Mouse (Mus musculus) heart, embryonic 16.5 days (tissue): ENCODE results near the gene Ptgfrn. TPM values are rescaled to one million over a fixed set of nuclear protein-coding genes. Genes with fewer than 3 reads are reported as not detected.

Experiments used
- ATAC-seq: fragments of 200-750 bp; cut with Nextera tagmentation; replicated peaks from 2 replicates; pipeline ENCODE4 v1.8.0; 2017; ENCODE audit warnings: moderate number of reproducible peaks; ENCODE audit not compliant: insufficient read depth, low FRiP score; ENCODE audit errors: extremely low read depth
- H3K27ac ChIP-seq: fragments of 300-500 bp; sonication (generic); 2 replicates; pipeline ENCODE4 v1.5.1; 2014; ENCODE audit warnings: mild to moderate bottlenecking, low read length, control low read depth, moderate library complexity
- H3K27me3 ChIP-seq: fragments of 300-500 bp; sonication (generic); 2 replicates; pipeline ENCODE4 v1.6.1; 2014; ENCODE audit warnings: low read length, mixed read lengths; ENCODE audit not compliant: control insufficient read depth, insufficient read depth
- H3K36me3 ChIP-seq: fragments of 300-500 bp; sonication (generic); 2 replicates; pipeline ENCODE4 v1.6.1; 2014; ENCODE audit not compliant: control insufficient read depth, insufficient read depth
- H3K4me1 ChIP-seq: fragments of 300-500 bp; sonication (generic); 2 replicates; pipeline ENCODE4 v1.6.1; 2014; ENCODE audit warnings: low read length, mixed read lengths; ENCODE audit not compliant: control insufficient read depth, insufficient read depth
- H3K4me2 ChIP-seq: fragments of 300-500 bp; sonication (generic); 2 replicates; pipeline ENCODE4 v1.6.1; 2014; ENCODE audit warnings: low read depth, mild to moderate bottlenecking, control low read depth, low read length
- H3K4me3 ChIP-seq: fragments of 300-500 bp; sonication (generic); 2 replicates; pipeline ENCODE4 v1.5.1; 2014; ENCODE audit warnings: mild to moderate bottlenecking, control low read depth, low read length
- H3K9ac ChIP-seq: fragments of 300-500 bp; sonication (generic); 2 replicates; pipeline ENCODE4 v1.6.1; 2014; ENCODE audit warnings: low read length, control low read depth
- H3K9me3 ChIP-seq: fragments of 300-500 bp; sonication (generic); replicated peaks from 2 replicates; pipeline ENCODE4 v1.6.1; 2016; ENCODE audit warnings: low read length; ENCODE audit not compliant: control insufficient read depth
- WGBS: fragments of 180-500 bp; shearing (Covaris S2); extraction: QIAGEN DNeasy Blood & Tissue Kit; methylation state at CpG from one replicate; pipeline ENCODE4 v1.1.7; 2014; 5-methylcytosine and 5-hydroxymethylcytosine counted together
- polyA plus RNA-seq: library from polyadenylated mRNA; unstranded; fragments of >200 nt; fragmentation: Nextera tagmentation; extraction: Ambion mirVana; gene quantifications from 2 replicates; pipeline ENCODE4 v1.2.1, GENCODE M21; 2015

Gene Ptgfrn
- polyA plus RNA-seq, 1 experiment from 2014 or later = 5.2 TPM

GRCm38 (mm10) chr3:101031456-101032142 lies 78.5 kb downstream of the Ptgfrn start:
- H3K27me3 ChIP-seq = no peaks in the 10 kb centered on the region
- no peak overlapping the region; the same call in 1 of the 2 replicates for H3K9ac ChIP-seq
- no peak for ATAC-seq
- peak overlapping the region; percentile 47 for H3K27ac ChIP-seq
- 40% methylated on average over 7 of the region's 7 CpGs for WGBS
- H3K36me3 ChIP-seq = no peaks in the 10 kb centered on the region
- H3K4me2 ChIP-seq = peak overlapping the region; percentile 24
- no peaks in the 10 kb centered on the region for H3K9me3 ChIP-seq
- H3K4me1 ChIP-seq = peaks cover 28% of the 10 kb centered on the region
- no peak overlapping the region for H3K4me3 ChIP-seq

DNA sequence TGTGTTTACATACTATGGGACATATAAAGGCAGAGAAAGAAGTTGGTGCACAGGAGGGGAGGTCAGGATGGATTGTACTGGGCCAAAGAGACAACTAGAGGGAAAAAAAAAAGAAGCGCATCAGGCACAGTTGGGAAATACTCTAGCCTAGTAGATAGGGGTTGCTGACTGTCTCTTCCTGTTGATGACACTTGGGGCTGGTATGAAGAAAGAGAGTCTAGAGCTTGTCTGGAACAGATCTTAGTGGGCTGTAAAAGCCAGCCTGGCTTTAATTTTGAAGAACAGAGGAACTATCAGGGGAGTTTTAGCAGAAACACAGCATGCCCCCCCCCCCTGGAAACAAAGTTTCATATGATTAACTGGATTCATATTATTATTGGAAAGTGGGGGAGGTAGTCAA lies 79.4 kb downstream of the Ptgfrn start:
- H3K4me1 ChIP-seq = peaks cover 30% of the 10 kb centered on the region
- H3K4me3 ChIP-seq = no peak overlapping the region
- H3K27me3 ChIP-seq = no peaks in the 10 kb centered on the region
- H3K9ac ChIP-seq = no peak overlapping the region
- WGBS = 89% methylated on average over 1 of the region's 1 CpGs
- no peak overlapping the region for H3K27ac ChIP-seq
- H3K36me3 ChIP-seq = no peaks in the 10 kb centered on the region
- H3K9me3 ChIP-seq = no peaks in the 10 kb centered on the region
- H3K4me2 ChIP-seq = no peak overlapping the region
- no peak for ATAC-seq

GRCm38 (mm10) chr3:101029339-101029738 lies 80.7 kb downstream of the Ptgfrn start, which contains the start of gene Cd101:
Gene Cd101 (minus strand): TSS chr3:101029556.
- no peak for ATAC-seq
- 74% methylated on average over 4 of the region's 4 CpGs for WGBS
- Histone ChIP-seq H3K9ac (no peak within 1 kb of the TSS), H3K4me1 (peaks cover 32% of the 10 kb centered on the region), H3K36me3 (no peaks in the 10 kb centered on the region), H3K27me3 (no peaks in the 10 kb centered on the region), H3K27ac (no peak within 1 kb of the TSS), H3K9me3 (no peaks in the 10 kb centered on the region), H3K4me2 (no peak within 1 kb of the TSS), H3K4me3 (no peak within 1 kb of the TSS)

DNA sequence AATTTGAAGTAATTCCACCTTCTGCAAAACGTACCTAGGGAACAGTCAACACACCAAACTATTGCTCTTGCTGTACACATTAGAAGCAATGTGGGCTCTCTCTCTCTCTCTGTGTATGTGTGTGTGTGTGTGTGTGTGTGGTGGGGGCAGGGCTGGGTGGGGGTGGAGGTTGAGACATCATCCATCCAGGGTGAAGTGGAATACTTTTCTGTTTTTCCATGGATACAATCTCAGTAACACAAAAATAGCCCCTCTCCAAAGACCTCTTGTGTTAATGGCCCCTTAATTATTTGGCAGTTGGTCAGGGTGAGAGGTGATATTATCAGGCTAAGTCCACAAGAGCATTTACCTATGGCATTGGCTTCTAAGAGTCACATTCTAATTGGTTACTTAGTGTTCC lies 83.3 kb downstream of the Ptgfrn start:
- Histone ChIP-seq H3K4me2 (peak overlapping the region; percentile 33; the same call in 1 of the 2 replicates), H3K27ac (peak overlapping the region; percentile 66)
- ATAC-seq = peak; percentile 86

DNA sequence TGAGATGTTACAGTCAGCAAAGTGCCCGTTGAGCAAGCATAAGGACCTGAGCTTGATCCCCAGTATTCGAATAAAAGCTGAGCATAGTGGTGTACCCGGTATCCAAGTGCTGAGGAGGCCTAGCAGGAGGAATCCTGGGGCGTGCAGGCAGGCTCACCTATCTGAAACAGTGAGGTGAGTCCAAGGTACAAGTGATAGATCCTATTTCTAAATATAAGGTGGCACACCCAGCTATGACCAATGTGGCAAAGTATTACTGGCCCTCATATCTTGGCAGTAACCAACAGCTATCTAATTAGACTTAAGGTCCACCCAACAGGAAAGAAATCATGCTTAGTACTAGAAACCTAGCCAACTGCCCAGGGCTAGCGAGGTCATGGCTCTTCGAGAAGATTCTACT lies 87.1 kb downstream of the Ptgfrn start:
- 93% methylated on average over 6 of the region's 6 CpGs for WGBS
- H3K9ac ChIP-seq = no peak overlapping the region
- no peaks in the 10 kb centered on the region for H3K27me3 ChIP-seq
- no peak overlapping the region for H3K4me2 ChIP-seq
- H3K27ac ChIP-seq = no peak overlapping the region
- no peaks in the 10 kb centered on the region for H3K9me3 ChIP-seq
- H3K4me3 ChIP-seq = no peak overlapping the region
- H3K36me3 ChIP-seq = no peaks in the 10 kb centered on the region
- ATAC-seq = no peak
- peaks cover 15% of the 10 kb centered on the region for H3K4me1 ChIP-seq

More for the DNA sequence above, 83.3 kb downstream of the Ptgfrn start:
- Histone ChIP-seq H3K4me3 (no peak overlapping the region), H3K27me3 (no peaks in the 10 kb centered on the region), H3K36me3 (no peaks in the 10 kb centered on the region), H3K9ac (no peak overlapping the region), H3K4me1 (peaks cover 25% of the 10 kb centered on the region), H3K9me3 (no peaks in the 10 kb centered on the region)
- 50% methylated on average over 1 of the region's 1 CpGs for WGBS

DNA sequence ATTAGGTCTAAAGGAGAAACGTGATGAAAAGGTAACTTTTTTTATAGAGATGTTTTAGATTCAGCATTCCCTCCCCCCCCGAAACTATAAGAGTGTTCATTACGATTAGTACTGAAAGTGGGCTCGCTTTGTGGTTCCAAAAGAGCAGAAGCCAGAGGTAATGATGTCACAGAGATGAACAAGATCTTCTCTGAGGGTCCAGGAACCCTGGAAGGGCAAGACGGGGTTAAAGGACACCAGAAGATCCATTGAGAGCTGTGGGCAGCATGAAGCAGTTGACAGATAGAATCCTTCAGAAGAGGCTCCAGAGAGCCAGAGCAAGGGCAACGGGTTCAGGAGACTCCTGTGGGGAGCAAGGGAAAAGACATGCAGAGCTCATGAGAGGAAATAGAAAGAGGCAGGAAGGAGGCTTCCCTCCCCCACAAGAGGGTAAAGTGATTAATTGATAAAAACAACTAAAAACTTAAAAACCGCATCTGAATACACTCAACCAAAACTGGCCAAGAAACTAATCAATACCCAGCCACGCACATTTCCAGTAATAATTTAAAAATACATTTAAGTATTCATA lies 88.5 kb downstream of the Ptgfrn start:
- Histone ChIP-seq H3K4me2 (no peak overlapping the region), H3K27me3 (no peaks in the 10 kb centered on the region), H3K27ac (no peak overlapping the region), H3K36me3 (no peaks in the 10 kb centered on the region), H3K9ac (no peak overlapping the region), H3K4me3 (no peak overlapping the region), H3K4me1 (peaks cover 11% of the 10 kb centered on the region), H3K9me3 (no peaks in the 10 kb centered on the region)
- 61% methylated on average over 8 of the region's 8 CpGs for WGBS
- no peak for ATAC-seq

DNA sequence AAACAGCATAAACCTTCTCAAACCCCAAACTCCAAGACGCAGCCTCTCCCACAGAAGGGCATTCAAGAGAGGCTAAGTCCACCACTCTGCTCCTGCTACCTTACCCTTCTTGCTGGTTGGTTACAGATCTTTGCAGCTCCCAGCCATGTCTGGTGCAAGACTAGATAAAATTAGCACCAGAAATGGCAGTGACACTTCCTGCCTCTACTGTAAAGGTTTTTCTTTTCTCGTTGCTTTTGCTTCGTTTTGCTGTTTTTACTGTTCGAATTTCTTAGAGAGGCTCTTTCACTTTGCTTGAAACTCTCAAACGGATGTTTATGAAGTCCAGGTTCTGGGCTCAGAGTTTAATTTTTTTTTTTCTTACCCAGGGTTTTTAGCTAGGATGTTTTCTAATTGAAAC lies 89.0 kb downstream of the Ptgfrn start:
- ATAC-seq = no peak
- no peak overlapping the region for H3K9ac ChIP-seq
- no peak overlapping the region for H3K27ac ChIP-seq
- no peaks in the 10 kb centered on the region for H3K36me3 ChIP-seq
- no peak overlapping the region for H3K4me3 ChIP-seq
- 70% methylated on average over 5 of the region's 5 CpGs for WGBS
- H3K27me3 ChIP-seq = no peaks in the 10 kb centered on the region
- no peak overlapping the region for H3K4me2 ChIP-seq
- H3K4me1 ChIP-seq = peaks cover 8% of the 10 kb centered on the region
- no peaks in the 10 kb centered on the region for H3K9me3 ChIP-seq

DNA sequence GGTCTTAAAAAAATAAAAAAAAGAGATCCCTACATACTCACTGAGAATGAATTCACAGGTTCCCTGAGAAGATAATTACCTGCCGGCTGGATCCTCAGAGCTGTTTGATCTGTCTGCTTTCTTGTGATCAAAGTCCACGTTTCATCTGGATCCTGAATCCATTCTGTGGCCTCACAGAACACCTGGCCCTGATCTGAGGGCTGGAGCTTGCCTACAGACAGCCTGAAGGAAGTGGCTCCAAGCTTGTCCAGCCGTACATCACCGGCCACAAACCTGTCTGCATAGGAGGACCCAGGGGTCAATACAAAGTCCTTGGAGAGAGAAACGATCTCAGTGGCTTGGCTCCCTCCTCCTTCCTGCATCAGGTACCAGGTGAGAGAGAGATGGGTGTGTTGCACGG lies 91.6 kb downstream of the Ptgfrn start:
- no peak overlapping the region for H3K9ac ChIP-seq
- no peak overlapping the region for H3K4me3 ChIP-seq
- no peak overlapping the region for H3K4me2 ChIP-seq
- peaks cover 21% of the 10 kb centered on the region for H3K4me1 ChIP-seq
- H3K27me3 ChIP-seq = no peaks in the 10 kb centered on the region
- H3K9me3 ChIP-seq = no peaks in the 10 kb centered on the region
- WGBS = 81% methylated on average over 6 of the region's 6 CpGs
- no peaks in the 10 kb centered on the region for H3K36me3 ChIP-seq
- no peak for ATAC-seq
- H3K27ac ChIP-seq = no peak overlapping the region

- H3K4me3 ChIP-seq = no peak overlapping the region
- no peak for ATAC-seq
- no peaks in the 10 kb centered on the region for H3K9me3 ChIP-seq
- no peak overlapping the region for H3K4me2 ChIP-seq
- H3K4me1 ChIP-seq = peaks cover 26% of the 10 kb centered on the region
- no peak overlapping the region for H3K9ac ChIP-seq
- H3K27ac ChIP-seq = no peak overlapping the region
- WGBS = 86% methylated on average over 7 of the region's 7 CpGs
- H3K27me3 ChIP-seq = no peaks in the 10 kb centered on the region
- H3K36me3 ChIP-seq = 0 out of 2 replicates have a peak, but pooled peaks cover 2% of the 10 kb centered on the region
These were observed 94.0 kb downstream of the Ptgfrn start for GRCm38 (mm10) chr3:101016050-101016449.
